Mouse (Mus musculus) hindbrain, embryonic 14.5 days (tissue): ENCODE measurements around the gene Ilf3. TPM values are rescaled to one million over a fixed set of nuclear protein-coding genes. Genes with fewer than 3 reads are reported as not detected.

Experiments
- ATAC-seq: fragments of 200-750 bp; cut with Nextera tagmentation; 2 replicates; pipeline ENCODE4 v1.8.0; 2017; ENCODE audit warnings: moderate number of reproducible peaks, mild to moderate bottlenecking, moderate TSS enrichment, moderate library complexity; ENCODE audit not compliant: low FRiP score
- DNase-seq: peaks from one replicate; pipeline ENCODE4 v3.0.0-alpha.2; 2015; ENCODE audit warnings: low spot score
- H3K27ac ChIP-seq: fragments of 300-500 bp; sonication (generic); 2 replicates; pipeline ENCODE4 v1.5.1; 2014; ENCODE audit warnings: mild to moderate bottlenecking, moderate library complexity
- H3K27me3 ChIP-seq: fragments of 300-500 bp; sonication (generic); 2 replicates; pipeline ENCODE4 v1.6.1; 2014; ENCODE audit warnings: mild to moderate bottlenecking, low read length, mixed read lengths; ENCODE audit not compliant: control insufficient read depth, insufficient read depth
- H3K36me3 ChIP-seq: fragments of 300-500 bp; sonication (generic); replicated peaks from 2 replicates; pipeline ENCODE4 v1.6.1; 2014; ENCODE audit not compliant: control insufficient read depth, insufficient read depth
- H3K4me1 ChIP-seq: fragments of 300-500 bp; sonication (generic); replicated peaks from 2 replicates; pipeline ENCODE4 v1.6.1; 2014; ENCODE audit warnings: antibody characterized with exemption, low read length, mixed read lengths; ENCODE audit not compliant: control insufficient read depth, insufficient read depth
- H3K4me2 ChIP-seq: fragments of 300-500 bp; sonication (generic); replicated peaks from 2 replicates; pipeline ENCODE4 v1.6.1; 2014; ENCODE audit warnings: mild to moderate bottlenecking, moderate library complexity
- H3K4me3 ChIP-seq: fragments of 300-500 bp; sonication (generic); replicated peaks from 2 replicates; pipeline ENCODE4 v1.5.1; 2014; ENCODE audit warnings: mild to moderate bottlenecking, low read length
- H3K9ac ChIP-seq: fragments of 300-500 bp; sonication (generic); 2 replicates; pipeline ENCODE4 v1.6.1; 2014
- H3K9me3 ChIP-seq: fragments of 300-500 bp; sonication (generic); 2 replicates; pipeline ENCODE4 v1.6.1; 2016; ENCODE audit warnings: low read length; ENCODE audit not compliant: control insufficient read depth
- WGBS: fragments of 180-500 bp; shearing (Covaris S2); extraction: QIAGEN DNeasy Blood & Tissue Kit; methylation state at CpG from one replicate; pipeline ENCODE4 v1.1.7; 2014; 5-methylcytosine and 5-hydroxymethylcytosine counted together
- polyA plus RNA-seq: library from polyadenylated mRNA; unstranded; fragments of >200 nt; fragmentation: Nextera tagmentation; extraction: Ambion mirVana; gene quantifications from 2 replicates; pipeline ENCODE4 v1.2.1, GENCODE M21; 2014

Gene Ilf3
- polyA plus RNA-seq, 1 experiment from 2014 or later = 201 TPM

DNA sequence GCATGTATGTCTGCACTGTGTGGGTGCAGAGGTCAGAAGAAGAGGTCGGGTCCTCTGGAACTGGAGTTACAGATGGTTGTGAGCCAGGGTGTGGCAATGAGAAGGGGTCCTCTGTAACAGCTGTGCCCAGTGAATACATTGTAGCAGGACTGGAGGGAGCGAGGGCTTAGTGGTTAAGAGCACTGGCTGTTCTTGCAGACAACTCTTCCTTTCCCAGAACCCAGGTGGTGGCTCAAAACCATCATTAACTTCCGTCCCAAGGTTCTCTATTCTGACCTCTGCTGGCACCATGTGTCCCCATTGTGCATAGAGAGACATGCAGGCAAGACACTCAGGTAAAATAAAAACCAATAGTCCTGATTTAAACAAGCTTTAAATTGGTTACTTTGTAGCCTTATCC, 40.1 kb upstream of the Ilf3 start:
- no peaks in the 10 kb centered on the region for H3K4me1 ChIP-seq
- H3K9me3 ChIP-seq = no peaks in the 10 kb centered on the region
- H3K36me3 ChIP-seq = no peaks in the 10 kb centered on the region
- ATAC-seq (no peak), DNase-seq (no peak)
- WGBS = 60% methylated on average over 3 of the region's 3 CpGs
- H3K27me3 ChIP-seq = no peaks in the 10 kb centered on the region
- no peak overlapping the region for H3K27ac ChIP-seq
- H3K9ac ChIP-seq = no peak overlapping the region
- no peak overlapping the region for H3K4me2 ChIP-seq
- H3K4me3 ChIP-seq = no peak overlapping the region

DNA sequence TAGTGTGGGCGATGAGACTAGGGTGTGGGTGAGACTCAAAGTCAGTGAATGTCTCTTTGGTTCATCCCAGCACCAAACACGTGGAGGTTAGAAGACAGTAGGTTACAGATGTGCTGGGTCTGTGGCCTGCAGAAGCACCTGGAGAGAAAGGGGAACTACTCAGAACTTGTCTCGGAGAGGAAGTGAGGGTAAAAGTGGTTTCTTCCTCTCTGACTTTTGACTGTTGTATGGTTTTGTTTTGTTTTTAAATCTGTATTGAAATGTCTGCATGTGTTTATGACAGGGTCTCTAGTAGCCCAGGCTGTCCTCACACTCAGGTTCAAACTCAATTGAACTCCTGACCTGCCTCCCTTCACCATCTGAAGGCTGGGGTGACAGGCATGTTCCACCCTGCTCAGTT, 39.6 kb upstream of the Ilf3 start:
- 79% methylated on average over 3 of the region's 3 CpGs for WGBS
- H3K4me2 ChIP-seq = no peak overlapping the region
- no peaks in the 10 kb centered on the region for H3K4me1 ChIP-seq
- no peak overlapping the region for H3K4me3 ChIP-seq
- no peak for ATAC-seq
- H3K9ac ChIP-seq = no peak overlapping the region
- no peak overlapping the region for H3K27ac ChIP-seq
- no peaks in the 10 kb centered on the region for H3K27me3 ChIP-seq
- no peak for DNase-seq
- H3K9me3 ChIP-seq = no peaks in the 10 kb centered on the region
- no peaks in the 10 kb centered on the region for H3K36me3 ChIP-seq

DNA sequence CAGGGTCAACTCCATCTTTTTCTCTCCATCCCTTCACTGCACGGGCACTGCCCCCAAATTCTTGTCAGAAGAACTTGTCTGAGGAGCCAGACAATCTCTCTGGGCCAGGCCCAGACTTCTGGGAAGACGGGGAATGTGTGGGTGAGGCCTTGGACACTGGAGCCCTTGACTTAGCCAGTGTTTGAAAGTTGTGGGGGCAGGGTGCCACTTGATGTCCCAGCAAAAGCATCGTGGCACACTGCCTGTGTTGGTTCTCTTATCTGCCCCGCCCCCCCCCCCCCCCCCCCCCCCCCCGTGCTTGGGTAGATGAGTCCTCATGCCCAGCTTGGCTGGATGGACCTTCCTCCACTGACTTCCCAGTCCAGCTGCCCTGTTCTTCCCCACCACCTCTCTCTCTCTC, 38.6 kb upstream of the Ilf3 start:
- Histone ChIP-seq H3K9ac (no peak overlapping the region), H3K27ac (no peak overlapping the region), H3K4me3 (no peak overlapping the region), H3K27me3 (no peaks in the 10 kb centered on the region), H3K36me3 (no peaks in the 10 kb centered on the region), H3K4me2 (no peak overlapping the region), H3K9me3 (no peaks in the 10 kb centered on the region), H3K4me1 (no peaks in the 10 kb centered on the region)
- ATAC-seq (no peak), DNase-seq (no peak)
- WGBS = 87% methylated on average over 3 of the region's 5 CpGs

DNA sequence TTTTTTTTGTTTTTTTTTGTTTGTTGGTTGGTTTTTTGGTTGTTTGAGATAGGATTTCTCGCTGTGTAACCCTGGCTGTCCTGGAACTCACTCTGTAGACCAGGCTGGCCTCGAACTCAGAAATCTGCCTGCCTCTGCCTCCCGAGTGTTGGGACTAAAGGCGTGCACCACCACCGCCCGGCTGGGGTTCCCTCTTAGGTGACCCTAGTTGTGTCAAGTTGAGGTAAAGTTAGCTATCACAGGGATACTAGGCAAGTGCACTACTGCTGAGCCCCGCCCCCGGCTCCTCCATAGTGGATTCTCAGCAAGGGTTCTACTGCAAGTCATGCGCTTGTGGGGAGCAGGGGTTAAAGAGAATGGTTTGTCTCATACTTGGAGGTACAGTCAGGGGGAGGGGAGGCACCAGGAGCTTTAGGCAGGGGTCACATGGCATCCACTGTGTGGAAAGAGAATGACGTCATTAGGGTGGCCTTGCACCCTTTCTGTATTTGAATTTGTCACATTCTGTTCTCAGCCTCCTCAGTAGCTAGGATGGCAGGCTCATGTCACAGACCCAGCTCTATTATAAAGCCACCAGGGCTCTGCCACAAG, 37.9 kb upstream of the Ilf3 start:
- no peaks in the 10 kb centered on the region for H3K4me1 ChIP-seq
- H3K4me3 ChIP-seq = no peak overlapping the region
- no peaks in the 10 kb centered on the region for H3K9me3 ChIP-seq
- H3K27me3 ChIP-seq = no peaks in the 10 kb centered on the region
- no peaks in the 10 kb centered on the region for H3K36me3 ChIP-seq
- WGBS = 89% methylated on average over 10 of the region's 10 CpGs
- no peak overlapping the region for H3K9ac ChIP-seq
- no peak overlapping the region for H3K4me2 ChIP-seq
- ATAC-seq (no peak), DNase-seq (no peak)
- no peak overlapping the region for H3K27ac ChIP-seq

DNA sequence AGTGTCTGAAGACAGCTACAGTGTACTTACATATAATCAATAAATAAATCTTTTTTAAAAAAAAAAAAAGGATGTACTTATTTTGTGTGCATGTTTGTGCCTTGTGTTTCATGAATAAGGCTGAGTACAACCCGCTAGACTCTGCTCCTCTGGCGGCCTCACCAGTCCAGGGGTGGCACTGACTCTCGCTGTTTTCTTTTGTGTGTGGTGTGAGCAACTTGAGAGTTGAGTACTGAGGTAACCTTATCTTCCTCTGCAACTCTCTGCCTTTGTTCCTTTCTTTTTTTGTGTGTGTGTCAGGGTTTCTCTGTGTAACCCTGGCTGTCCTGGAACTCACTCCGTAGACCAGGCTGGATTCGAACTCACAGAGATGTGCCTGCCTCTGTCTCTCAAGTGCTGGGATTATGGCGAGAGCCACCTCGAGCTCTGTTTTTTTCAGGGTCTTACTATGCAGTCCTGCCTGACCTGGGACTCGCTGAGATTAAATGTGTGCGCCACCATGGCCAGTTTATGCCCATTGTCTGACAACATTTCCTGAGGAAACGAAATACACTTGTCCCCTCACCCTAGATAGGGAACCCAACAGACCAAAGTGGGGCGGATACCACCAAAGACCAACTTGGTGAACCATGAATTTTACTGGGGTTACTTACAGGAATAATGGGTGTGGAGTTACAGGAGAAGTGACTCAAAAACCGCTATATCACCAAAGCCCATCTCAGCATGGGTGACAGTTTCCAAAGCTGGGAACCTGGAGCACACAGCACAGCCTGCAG, 36.1 kb upstream of the Ilf3 start:
- no peak overlapping the region for H3K4me2 ChIP-seq

DNA sequence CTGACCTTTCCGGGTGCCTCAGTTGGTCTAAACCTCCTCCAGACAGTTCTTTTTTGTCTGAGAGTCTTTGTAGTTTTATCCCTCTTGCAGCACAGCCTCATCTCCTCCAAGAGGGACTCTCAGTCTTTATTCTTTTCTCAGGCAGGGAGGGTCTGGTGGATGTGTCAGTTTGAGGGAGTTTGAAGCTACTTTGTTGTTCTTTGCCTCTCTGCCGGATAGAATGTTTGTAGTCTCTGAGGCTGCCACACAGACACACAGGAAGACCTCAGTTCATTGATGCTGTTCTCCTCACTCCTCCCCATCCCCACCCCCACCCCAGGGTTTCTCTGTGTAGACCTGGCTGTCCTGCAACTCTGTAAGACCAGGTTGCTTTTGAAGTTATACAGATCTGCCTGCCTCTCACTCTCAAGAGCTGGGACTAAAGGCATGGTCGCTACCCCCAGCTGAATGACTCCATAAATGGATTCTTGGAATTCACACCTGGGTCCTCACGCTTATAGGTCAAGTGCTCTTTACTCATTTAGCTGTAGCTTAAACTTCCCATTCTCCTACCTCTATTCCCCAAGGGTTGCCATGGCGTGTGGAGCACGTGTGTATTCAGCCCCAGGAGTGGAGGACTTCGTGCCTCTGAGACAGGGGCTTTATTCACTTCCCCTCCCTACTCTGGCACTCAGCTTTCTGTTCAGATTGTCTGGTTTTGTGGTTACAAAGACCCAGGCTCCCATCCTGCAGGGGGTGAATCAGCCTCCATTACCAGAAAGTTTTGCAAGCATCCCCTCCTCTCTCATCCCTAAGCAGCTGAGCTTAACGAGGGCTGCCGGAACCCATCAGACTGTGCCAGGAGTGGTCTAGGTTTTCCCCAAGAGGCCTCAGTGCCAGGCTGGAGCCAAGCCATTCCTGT, 35.3 kb upstream of the Ilf3 start:
- Histone ChIP-seq H3K27me3 (no peaks in the 10 kb centered on the region), H3K4me2 (no peak overlapping the region), H3K4me1 (no peaks in the 10 kb centered on the region), H3K27ac (no peak overlapping the region), H3K9ac (no peak overlapping the region), H3K9me3 (no peaks in the 10 kb centered on the region), H3K36me3 (no peaks in the 10 kb centered on the region), H3K4me3 (no peak overlapping the region)
- 29% methylated on average over 9 of the region's 9 CpGs for WGBS
- DNase-seq (no peak), ATAC-seq (no peak)

More for the DNA sequence above, 36.1 kb upstream of the Ilf3 start:
- ATAC-seq (no peak), DNase-seq (no peak)
- Histone ChIP-seq H3K36me3 (no peaks in the 10 kb centered on the region), H3K9me3 (no peaks in the 10 kb centered on the region), H3K27me3 (no peaks in the 10 kb centered on the region), H3K4me1 (no peaks in the 10 kb centered on the region), H3K27ac (no peak overlapping the region), H3K4me3 (no peak overlapping the region), H3K9ac (no peak overlapping the region)
- WGBS = 87% methylated on average over 12 of the region's 12 CpGs

DNA sequence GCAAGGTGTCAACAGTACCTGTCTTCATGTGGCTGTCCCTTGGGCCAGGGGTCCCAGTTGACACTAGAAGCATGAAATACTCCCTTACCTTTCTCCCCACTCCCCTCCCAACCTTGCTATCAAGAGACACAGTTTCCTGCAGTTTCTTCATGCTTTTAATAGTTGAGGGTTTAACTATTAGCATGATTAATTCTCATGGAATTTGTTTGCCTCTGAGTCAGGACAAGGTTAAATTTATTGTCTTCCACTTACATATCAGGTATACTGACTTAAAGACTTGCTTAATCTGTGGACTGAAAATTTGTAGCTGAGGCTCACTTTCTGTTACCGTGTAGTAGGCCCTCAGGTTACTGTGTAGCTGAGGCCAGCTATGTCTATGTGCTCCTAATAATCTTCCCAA, 34.1 kb upstream of the Ilf3 start:
- 94% methylated on average over 1 of the region's 1 CpGs for WGBS
- DNase-seq = no peak
- no peak overlapping the region for H3K4me3 ChIP-seq

DNA sequence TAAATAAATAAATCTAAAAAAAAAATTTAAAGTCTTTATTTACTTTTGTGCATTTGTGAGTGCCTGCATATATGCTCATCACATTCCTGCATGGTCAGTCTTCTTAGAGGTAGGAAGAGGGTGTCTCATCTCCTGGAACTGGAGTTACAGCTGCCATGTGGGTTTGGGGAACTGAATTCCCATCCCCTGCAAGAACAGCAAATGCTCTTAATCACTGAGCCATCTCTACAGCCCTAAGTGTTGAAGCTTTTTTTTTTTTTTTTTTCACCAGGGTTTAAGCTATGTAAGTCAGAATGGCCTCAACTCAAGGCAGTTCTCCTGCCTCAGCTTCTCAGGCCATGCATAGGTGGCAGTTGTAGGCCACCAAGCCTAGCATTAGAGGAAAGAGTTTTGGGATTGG, 32.9 kb upstream of the Ilf3 start:
- DNase-seq (no peak), ATAC-seq (no peak)
- H3K36me3 ChIP-seq = 0 out of 2 replicates have a peak, but pooled peaks cover 1% of the 10 kb centered on the region
- no peaks in the 10 kb centered on the region for H3K9me3 ChIP-seq
- no peaks in the 10 kb centered on the region for H3K4me1 ChIP-seq
- H3K9ac ChIP-seq = no peak overlapping the region
- H3K4me2 ChIP-seq = no peak overlapping the region
- no peak overlapping the region for H3K4me3 ChIP-seq
- no peak overlapping the region for H3K27ac ChIP-seq
- H3K27me3 ChIP-seq = no peaks in the 10 kb centered on the region

More for the DNA sequence above, 34.1 kb upstream of the Ilf3 start:
- Histone ChIP-seq H3K4me2 (no peak overlapping the region), H3K9me3 (no peaks in the 10 kb centered on the region), H3K9ac (no peak overlapping the region), H3K4me1 (no peaks in the 10 kb centered on the region), H3K27me3 (no peaks in the 10 kb centered on the region), H3K36me3 (no peaks in the 10 kb centered on the region), H3K27ac (no peak overlapping the region)
- no peak for ATAC-seq

DNA sequence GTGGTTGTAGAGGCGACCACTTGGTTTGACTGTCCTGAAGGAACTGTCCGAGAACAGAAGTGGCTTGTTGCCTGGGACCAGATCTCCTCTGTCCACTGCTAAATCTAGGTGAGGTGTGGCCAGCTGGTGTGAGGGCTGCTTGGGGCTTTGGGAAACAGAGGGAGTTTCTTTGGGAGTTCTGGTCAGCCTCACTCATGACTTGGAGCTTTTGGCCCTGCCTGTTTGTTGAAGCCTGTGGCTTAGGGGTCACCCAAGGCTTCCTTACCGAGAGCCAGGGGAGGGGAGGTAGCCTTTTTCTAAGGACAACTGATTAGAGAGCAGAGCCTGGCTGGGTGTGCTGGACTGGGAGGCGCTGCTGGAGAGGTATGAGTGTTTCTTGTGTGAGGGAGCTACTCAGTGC, 32.3 kb upstream of the Ilf3 start:
- ATAC-seq = no peak
- Histone ChIP-seq H3K27ac (no peak overlapping the region), H3K9ac (no peak overlapping the region), H3K4me1 (no peaks in the 10 kb centered on the region), H3K9me3 (no peaks in the 10 kb centered on the region), H3K4me2 (no peak overlapping the region), H3K27me3 (no peaks in the 10 kb centered on the region), H3K4me3 (no peak overlapping the region), H3K36me3 (peaks cover 8% of the 10 kb centered on the region; the same call in 1 of the 2 replicates)
- WGBS = 83% methylated on average over 4 of the region's 4 CpGs
- no peak for DNase-seq
